Mouse (Mus musculus) olfactory bulb, adult 2 months (tissue): ENCODE measurements at regions not wholly inside any gene's neighbourhood (a gene's known extent, or its start where the extent isn't known, plus 50 kb on each side); places are given as distances from the start of the nearest gene placed in this dataset.

Experiments used
- CTCF ChIP-seq: fragments of 200-500 bp; IDR thresholded peaks from 2 replicates; pipeline ENCODE4 v1.5.1; 2012; ENCODE audit warnings: low read depth, mild to moderate bottlenecking, low read length, moderate library complexity; ENCODE audit not compliant: insufficient read depth
- POLR2A ChIP-seq: fragments of 200-500 bp; IDR thresholded peaks from 2 replicates; pipeline ENCODE4 v1.6.1; 2012; ENCODE audit warnings: mild to moderate bottlenecking, low read depth, low read length, moderate library complexity; ENCODE audit not compliant: insufficient read depth

- TF ChIP-seq CTCF (no peak), POLR2A (no peak)
Measured at GRCm38 (mm10) chr12:79924921-79925703, 187.7 kb downstream of the Zfp36l1 start.
